Mouse (Mus musculus): Measurements from ENCODE around the gene Tex9. TPM values are rescaled to one million over a fixed set of nuclear protein-coding genes. Genes with fewer than 3 reads are reported as not detected.
A peak's percentile ranks its signal among the peaks of the same experiment; 100 is the strongest.
"Not testable (repeated sequence)": the region's sequence is repeated elsewhere in the genome, so short reads cannot be mapped to it uniquely, and the experiment has no call there.

Gene Tex9
- total RNA-seq, 2 experiments from 2014 or later, result 2.6 TPM

DNA sequence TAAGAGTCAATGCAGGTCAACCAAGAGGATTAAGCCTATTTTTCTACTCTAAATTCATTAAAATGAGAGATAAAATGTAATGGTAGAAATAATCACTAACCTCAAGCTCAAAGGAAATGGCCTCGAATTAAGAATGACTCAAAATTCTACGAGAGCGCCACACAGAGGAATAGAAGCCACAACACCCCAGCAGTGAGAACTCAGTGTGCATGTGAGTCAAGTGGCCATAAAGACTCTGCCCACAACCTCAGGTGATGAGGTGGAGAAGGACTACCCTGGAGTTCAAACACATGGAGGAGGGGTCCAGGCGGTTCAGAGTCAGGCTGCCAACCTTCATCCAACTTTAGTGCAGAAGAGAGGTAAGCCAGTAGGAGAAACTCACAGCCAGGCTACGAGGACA lies 2.9 kb downstream of the Tex9 start:
- intact Hi-C loops (cut with DNase I), result no loop called here
- DNase-seq, result no peak

DNA sequence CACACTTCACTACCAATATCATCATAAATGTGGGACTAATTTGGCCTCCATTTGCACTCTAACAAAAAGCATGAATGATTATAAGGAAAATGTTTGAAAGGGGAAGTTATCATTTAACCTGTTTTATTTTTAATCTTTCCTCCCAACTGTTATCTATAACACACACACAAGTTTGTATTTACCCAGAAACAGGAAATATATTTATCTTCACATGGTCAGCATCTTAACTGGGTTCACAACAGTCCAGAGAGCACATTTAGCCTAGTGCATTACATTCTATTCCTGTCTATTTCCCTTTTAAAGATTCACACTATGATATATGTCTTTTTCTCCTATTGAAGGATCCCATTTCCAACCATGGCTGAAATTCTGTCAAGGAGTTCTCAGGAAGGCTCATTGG lies 3.5 kb downstream of the Tex9 start:
- intact Hi-C loops (cut with DNase I), result no loop called here
- DNase-seq, result no peak

DNA sequence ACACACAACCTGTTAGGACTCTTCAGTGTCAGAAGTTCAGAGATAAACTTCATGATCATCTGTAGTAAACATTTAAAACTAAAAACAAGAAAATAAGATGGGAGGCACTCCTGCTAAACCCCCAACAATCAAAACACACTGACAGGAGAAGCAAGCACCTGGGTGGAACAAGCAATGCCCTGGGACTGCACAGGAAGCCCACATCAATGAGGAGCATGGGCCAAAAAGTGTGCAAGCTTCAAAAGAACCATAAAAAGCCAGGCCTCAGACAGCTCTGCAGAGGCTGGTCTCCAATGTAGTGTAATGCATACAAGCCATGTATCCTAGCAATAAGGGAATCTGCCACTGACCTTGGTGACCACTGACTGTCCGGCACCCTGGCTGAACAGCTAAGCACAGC lies 12.7 kb downstream of the Tex9 start:
- DNase-seq, result no peak
- intact Hi-C loops (cut with DNase I), result no loop called here

DNA sequence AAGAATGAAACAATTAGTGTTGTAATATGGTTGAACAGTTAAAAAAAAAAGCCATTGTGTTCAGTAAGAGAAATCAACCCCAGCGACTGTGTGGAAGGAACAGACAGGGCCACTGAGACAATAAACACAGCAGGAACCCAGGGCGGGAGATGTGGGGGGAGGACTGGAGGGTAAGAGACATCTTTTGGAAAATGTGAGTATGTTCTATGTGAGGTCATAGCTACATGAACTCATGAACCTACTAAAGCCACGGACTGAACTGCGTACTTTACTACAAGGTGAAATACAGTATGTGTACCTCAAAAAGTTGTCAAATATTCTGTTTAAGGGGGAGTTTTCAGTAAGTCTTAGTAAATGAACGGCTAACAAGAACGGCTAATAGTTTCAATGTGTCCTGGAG lies 14.7 kb downstream of the Tex9 start:
- DNase-seq, result no peak
- intact Hi-C loops (cut with DNase I), result no loop called here

DNA sequence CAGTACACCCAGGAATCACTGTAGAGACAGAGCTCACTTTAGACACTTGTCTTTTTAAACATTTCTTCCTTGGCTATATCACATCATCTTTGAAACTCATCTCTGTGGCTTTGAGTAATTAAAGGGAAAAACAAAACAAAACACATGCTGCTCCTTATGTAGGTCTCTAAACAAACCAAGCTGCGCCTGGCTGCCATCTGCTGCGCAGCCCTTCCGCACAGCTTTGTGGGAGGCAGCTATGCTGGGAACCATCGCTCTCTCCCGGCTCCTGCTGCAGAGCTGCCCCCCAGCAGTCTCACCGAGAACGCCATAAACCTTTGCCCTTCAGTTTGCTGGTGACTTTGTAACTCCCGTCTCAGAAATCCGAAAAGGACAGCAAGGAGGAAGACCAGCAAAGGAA lies 16.5 kb downstream of the Tex9 start:
- no peak for DNase-seq
- intact Hi-C loops (cut with DNase I), result no loop called here

DNA sequence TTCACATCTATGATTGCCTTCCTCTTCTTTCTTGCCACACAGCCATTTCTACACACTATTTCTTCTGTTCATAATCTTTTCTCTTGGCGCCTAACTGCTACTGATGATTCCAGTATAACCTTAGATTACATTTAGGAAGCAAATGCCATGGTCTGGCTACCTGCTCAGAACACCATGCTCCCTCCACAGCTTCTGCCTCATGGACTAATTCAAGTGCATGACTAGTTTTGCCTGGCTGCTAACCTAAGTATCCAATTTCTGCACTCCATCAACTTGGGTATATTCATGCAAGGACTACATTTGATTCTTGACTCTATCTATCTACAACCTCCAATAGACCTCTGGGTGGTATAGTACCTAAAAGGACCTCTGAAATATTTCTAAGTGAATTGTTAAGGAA lies 22.2 kb downstream of the Tex9 start:
- no peak for DNase-seq
- intact Hi-C loops (cut with DNase I), result no loop called here

DNA sequence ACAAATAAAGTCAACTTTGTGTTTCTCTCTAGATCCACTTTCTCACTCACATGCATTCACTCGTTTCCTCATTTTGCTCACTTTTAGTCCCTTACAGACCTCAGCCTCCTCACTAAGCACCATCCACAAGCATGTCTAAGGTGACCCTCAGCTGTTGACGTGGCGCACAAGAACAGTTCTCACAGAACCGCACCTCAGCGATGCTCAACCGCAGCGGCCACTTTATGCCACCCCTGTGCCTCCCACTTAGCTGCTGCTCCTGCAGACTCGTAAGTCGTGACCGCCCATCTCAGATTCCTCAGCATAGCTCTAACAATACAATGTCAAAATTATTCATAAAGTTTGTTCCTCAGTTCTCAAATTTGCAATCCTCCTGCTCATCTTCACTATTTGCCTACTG lies 23.4 kb downstream of the Tex9 start:
- no peak for DNase-seq
- intact Hi-C loops (cut with DNase I), result no loop called here

DNA sequence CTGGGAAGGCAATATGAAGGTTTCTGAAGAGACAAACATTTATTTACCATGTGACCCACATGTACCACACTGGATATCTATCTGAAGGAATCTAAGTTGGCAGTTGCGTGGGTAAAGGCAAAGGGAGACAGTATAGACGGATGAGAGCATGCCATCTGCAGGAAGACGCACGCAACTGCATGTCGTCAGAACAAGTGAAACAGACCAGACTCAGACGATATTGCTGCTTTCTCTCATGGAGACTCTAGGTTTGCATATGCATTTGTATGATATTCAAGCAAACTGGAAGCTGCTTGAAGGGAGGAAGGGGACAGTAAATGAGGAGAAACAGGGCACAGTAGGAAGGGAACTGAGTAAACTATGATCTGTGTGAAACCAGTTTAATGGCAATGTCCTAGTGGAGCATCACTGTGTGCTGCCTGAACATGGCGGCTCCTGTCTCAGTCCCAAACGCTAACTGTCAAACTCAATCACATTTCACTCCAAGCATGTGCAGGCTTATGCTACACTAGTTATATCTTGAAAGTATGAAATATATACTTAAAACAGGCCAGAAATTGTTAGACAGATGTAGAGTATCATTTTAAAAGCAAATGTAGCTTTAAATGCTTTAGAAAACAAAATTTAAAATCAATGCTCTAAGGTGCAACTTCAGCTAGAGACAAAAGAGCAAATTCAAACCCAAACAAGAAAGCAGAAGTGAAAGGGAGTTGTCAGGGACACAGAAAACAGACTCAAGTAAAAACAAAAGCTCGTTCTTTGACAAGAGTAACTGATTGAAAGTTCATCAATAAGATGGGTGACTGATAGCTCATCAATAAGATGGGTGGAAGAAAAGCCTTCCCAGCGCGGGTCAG lies 24.2 kb downstream of the Tex9 start:
- intact Hi-C loops (cut with DNase I), result no loop called here
- peak in 1 of 2 experiments; percentile 13 for DNase-seq

DNA sequence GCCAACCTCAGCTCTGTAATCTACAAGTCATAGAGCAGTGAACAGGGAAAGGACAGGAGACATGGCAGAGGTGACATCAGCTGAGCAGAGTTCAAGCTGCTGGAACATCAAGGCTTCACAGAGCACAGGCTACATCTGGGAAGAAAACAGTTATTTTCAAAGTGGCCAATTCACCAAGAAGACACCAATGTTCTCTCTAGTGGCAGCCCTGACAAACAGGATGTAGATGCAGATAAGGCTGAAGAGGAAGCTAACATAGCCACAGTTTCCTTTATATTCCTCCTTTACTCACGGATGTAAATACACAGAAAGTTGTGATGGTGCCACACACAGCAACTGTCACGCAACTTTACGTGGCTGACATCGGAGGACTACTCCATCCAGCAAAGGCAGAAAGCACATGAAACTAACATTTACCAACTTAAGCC lies 26.2 kb downstream of the Tex9 start:
- intact Hi-C loops (cut with DNase I), result no loop called here
- no peak for DNase-seq

DNA sequence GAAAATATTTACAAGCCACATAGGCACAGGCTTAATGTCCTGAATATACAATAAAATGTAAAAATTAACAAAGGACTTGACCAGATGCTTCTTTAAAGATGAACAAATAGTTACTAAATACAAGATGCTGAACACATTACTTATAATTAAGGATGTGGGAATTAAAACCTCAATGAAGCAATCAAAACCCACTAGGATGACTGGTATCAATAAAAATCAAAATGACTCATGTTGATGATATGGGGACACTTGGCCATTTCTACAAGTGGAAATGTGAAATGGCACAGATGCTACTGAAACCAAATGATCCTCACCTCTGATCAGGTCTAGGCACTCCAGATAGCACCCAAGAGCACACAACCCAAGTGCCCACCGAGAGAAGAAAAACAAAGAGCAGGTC lies 27.2 kb downstream of the Tex9 start:
- intact Hi-C loops (cut with DNase I), result no loop called here

DNA sequence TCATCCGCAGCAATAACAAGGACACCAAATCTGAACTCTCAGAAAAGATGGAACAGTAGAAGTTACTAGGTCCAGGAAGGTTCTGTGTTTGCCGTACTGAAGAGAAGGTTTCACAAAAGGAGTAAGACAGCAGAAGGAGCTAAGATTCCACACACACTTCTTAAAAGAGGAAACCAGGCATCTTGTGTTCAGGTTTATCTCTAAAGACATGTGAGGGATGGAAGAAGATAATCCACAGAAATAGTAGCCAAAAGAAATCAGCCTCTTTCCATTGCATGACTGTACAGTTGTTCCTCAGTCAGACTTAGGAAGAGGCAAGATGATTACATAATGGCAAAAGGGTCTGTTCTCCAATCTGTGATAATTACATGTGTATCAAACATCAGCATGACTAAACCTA lies 29.6 kb downstream of the Tex9 start:
- intact Hi-C loops (cut with DNase I), result no loop called here
- no peak for DNase-seq

More for the DNA sequence above, 27.2 kb downstream of the Tex9 start:
- no peak for DNase-seq

DNA sequence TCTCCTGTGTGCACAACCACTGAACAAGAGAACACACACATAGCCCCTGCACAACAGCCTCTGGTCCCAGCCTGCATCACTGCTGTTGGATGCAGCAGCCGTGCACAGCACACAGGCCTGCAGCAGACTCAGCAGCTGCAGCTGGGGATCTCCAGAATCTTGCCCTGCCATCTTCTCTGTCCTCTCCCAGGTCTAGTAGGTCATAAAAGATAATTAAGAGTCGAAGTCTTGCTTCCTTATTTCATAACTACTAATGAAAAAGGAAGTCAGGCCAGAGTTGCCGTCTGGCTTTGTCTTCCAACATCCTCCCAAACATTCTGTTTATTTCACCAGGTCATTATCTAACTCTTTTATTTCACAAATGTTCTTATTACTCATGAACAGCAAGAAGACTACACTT lies 31.2 kb downstream of the Tex9 start:
- intact Hi-C loops (cut with DNase I), result no loop called here

DNA sequence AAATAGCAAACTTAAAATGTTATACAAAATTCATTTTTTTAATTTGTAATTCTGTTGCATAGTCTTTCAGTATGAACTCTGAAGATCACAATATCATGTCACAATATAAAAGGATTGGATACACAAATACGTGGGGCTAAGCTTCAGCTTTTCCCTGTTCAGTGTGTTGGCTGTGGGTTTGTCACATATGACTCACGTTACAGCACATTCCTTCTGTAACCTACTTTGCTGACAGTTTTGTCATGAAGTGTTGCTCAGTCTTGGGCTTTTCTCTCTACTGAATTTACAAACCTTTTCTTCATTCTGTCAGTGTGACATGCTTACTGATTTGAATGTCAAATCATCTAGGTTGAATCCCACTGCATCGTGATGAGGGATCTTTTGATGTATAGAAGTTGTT lies 32.3 kb downstream of the Tex9 start:
- no peak for DNase-seq
- intact Hi-C loops (cut with DNase I), result loop anchor here (5.0 kb wide), 1 partner anchor 73 kb away; the partner anchor contains the start of gene Rfx7

More for the DNA sequence above, 31.2 kb downstream of the Tex9 start:
- DNase-seq, result no peak

DNA sequence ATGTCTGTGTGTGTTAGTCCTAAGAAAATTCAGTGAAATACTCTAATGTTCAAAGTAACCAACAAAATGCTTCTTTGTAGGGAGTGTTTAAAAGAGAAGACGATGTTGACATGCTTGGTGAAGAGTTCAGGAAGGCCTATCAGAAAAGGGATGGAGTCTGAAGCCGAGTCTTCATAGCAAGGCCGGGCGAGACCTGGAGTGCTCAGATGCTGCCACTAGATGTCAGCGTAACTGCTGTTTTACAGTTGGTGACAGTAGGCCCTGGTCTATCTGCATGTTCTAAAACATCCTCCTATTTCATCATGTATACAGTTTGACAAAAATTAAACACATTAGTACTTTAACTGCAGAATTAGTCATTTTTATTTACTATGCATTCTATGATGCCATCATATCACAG lies 33.8 kb downstream of the Tex9 start:
- intact Hi-C loops (cut with DNase I), result loop anchor here (5.0 kb wide), 1 partner anchor 74 kb away; the partner anchor contains the start of gene Rfx7
- peak; percentile 56 to 78 for DNase-seq

DNA sequence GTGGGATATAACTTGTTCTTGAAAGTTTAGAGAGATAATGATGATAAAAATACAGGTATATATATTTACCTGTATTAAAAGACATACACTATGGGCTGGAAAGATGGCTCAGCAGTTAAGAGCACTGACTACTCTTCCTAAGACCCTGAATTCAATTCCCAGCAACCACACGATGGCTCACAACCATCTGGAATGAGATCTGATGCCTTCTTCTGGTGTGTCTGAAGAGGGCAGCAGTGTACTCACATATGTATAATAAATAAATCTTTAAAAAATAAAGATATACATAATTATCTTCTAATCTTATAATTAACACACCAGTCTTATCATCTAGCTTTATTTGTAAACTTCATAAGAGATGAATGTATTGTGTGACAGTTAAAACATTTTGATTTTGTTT lies 35.6 kb downstream of the Tex9 start:
- intact Hi-C loops (cut with DNase I), result loop anchor here (5.0 kb wide), 1 partner anchor 76 kb away; the partner anchor contains the start of gene Rfx7
- DNase-seq, result no peak

DNA sequence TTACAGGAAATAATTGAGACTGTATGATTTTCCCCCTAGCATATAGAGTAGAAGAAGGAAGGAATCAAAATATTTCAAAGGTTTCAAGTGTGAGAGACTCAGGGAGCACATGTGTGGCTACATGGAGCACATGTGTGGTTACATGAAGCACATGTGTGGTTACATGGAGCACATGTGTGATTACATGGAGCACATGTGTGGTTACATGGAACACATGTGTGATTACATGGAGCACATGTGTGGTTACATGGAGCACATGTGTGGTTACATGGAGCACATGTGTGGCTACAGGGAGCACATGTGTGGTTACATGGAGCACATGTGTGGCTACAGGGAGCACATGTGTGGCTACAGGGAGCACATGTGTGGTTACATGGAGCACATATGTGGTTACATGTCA lies 37.7 kb downstream of the Tex9 start:
- DNase-seq; intact Hi-C loops (cut with DNase I): not testable (repeated sequence)

DNA sequence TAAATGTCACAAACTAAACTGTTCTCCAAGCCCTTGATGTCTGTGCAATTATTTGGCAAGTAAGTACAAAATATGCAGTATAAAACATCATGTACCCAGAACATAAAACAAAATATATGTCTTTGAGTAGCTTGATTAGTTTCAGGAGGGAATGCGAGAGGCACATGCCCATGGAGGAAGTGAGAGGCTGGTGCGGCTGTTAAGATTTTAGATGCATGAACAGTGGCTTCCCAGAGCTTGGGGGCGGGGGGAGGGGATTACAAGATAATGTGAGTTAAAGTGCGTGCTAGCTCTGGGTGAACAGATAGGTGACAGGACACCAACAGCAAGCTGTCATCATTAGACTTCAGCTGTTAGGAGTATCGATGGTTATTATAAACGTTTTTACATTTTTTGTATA lies 40.9 kb downstream of the Tex9 start:
- no peak for DNase-seq
- intact Hi-C loops (cut with DNase I), result no loop called here

DNA sequence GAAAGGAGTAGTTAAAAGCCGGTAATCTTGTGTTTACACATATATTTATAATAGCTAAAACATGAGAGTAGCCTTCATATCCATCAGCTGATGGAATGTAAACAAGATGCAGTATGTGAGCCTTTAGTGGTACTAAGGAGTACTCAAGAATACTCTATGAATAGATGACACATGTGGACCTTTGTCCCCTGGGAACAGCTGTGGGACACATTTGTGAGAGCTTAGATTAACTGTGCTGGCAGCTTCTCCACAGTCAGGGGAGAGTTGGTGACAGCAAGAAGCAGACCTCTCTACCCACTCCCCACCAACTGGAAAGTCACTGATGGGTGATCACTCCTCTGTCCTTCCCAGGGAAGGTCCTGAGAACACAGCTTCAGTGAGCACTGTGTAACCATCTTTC lies 41.6 kb downstream of the Tex9 start:
- intact Hi-C loops (cut with DNase I), result no loop called here
- DNase-seq, result no peak

DNA sequence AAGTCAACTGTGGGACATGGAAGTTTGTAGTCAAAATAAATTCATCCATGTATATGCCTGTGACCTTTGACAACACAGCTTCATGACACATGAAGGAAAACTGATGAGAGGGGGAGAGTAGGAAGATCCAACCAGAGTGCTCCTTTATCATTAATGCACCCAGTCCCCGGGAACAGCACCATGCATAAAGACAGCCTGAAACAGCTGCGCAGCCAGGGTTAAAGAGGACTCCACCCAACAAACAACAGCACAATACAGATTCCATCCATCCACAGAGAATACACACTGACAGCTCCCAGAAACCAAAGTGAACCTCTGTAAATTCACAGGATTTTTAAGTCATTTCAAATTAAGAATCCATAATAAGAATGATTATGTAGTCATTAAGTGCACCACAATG lies 42.2 kb downstream of the Tex9 start:
- no peak for DNase-seq
- intact Hi-C loops (cut with DNase I), result no loop called here

DNA sequence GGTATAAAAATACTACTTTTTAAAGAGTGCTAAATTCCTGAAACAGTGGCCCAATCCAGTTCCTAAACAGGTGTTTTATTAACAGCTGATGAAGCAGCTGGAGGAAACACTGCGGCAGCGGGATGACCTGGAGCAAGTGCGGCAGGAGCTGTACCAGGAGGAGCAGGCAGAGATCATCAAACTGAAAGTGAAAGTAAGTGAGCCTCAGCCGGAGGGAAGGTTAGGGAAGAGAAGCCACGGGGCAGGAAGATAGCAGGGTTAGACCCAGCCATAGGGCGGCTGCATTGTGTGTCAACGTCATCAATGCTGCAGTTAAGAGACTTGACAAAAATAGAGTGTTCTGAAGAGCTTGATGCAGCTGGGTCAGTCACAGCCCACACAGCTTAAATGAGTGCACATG lies 42.6 kb downstream of the Tex9 start:
- peak; percentile 9 to 30 for DNase-seq
- intact Hi-C loops (cut with DNase I), result no loop called here

DNA sequence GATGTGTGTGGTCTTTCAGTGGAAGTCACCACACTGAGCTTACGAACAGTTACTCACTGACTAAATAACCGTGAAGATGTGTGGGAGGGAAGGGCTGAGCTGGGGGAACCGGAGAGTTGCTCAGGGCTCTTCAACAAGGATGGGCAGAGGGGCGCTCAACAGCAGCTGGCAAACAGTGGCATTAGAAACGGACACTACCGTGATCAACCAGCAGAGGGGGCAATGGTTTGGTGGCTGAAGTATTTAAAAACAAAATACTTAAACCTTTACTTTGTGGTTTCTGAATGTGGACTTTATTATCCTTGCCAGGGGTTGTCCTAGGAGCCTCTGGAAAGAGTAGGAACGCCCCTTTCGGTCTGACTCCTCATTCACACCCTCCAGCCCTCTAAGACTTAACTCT lies 44.0 kb downstream of the Tex9 start:
- peak; percentile 65 to 80 for DNase-seq
- intact Hi-C loops (cut with DNase I), result no loop called here

DNA sequence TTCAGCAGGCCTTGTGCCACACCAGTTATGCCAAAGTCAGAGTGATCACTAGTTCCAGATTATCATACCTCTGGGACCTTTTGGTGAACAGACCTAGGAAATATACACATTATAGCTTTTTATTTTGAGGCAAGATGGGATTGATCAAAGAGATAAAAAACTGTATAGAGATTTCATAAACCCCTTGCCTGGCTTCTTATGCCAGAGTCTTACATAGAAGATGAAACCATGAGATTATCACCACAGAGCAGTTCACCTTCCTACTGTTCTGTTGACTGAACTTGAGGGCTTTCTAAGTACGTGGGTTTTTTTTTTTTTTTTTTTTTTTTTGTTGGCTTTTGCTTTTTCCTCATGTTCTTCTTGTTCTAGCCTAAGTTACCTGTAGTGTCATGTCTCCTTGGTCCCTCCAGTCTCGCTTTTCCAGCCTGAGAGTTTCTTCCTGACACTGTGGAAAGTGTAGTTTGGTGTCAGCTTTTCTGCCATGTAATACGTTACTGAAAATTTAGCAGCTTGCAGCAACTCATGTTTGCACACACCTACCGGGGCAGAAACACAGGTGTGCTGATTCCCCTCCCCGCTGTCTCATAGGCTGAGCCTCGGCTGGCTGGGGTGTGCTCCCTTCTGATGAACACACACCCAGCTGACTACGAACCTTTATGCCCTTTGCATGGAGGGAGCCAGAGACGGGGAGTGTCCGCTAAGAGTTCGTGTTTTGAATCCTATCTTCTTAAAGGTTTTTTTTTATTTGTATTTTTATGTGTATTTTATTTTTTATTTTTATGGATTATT lies 49.9 kb downstream of the Tex9 start:
- intact Hi-C loops (cut with DNase I), result no loop called here
- no peak for DNase-seq
